Mouse (Mus musculus): Measurements from ENCODE around the gene Cdk19.
"Not testable (repeated sequence)": the region's sequence is repeated elsewhere in the genome, so short reads cannot be mapped to it uniquely, and the experiment has no call there.

DNA sequence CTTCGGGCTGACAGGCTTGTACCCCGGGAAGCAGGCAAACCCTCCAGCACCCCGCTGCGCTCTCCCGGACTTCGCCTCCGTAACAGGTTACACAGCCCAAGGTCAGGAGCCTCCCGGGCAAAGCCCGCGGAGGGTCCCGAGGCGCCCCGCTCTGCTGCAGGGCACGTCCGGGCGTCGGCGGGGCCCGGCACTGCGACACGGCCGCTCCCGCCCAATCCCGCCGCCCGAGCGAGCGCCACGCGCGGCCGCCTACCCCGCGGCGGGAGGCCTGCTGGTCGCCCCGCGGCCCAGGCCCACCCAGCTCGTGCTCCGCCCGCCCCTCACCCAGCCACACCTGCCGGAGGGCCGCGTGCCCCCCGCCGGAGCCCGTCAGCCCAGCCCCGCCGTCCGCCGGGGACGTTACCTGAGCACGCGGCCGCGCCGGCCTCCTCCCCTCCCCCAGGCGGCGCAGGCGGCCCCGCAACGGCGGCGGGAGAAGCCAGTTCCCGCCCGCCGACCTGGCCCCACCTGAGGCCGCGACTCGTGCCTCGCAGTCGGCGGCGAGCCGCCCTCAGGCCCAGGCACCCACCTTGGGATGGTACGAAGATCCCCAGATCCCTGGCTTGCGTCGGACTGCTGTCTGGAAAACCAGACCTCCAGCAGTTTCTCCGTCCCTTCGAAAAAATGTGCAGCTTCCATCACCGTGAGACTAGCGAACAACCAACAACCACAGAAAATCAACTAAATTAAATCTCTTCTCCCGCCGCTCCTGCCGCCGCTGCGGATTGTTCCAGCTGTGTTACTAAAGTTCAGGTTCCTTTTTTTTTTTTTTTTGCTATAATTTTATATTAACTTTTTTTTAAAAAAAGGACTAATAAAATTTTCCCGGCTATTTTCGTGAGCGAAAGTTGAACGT lies 37.9 kb upstream of the Cdk19 start:
- TF ChIP-seq CTCF (IDR thresholded peaks at IDR 0.05; ENCODE audit: low read depth, low read length); GATA1 (IDR thresholded peaks at IDR 0.05; ENCODE audit: borderline replicate concordance, low read length): not testable (repeated sequence)
- TF ChIP-seq POLR2AphosphoS5 (IDR thresholded peaks at IDR 0.05; ENCODE audit: insufficient replicate concordance, low read depth, low read length), result peak; percentile 55; the same call in 1 of the 2 replicates
